Mouse (Mus musculus): Measurements from ENCODE around the gene Sec14l3.
"Not testable (repeated sequence)": the region's sequence is repeated elsewhere in the genome, so short reads cannot be mapped to it uniquely, and the experiment has no call there.

Gene Sec14l3

GRCm38 (mm10) chr11:4064627-4065122 lies at the start of gene Sec14l3:
Gene Sec14l3, plus strand, starts transcription at chr11:4064841.
- no peak for DNase-seq (ENCODE audit: low read depth, low spot score)

- DNase-seq (ENCODE audit: low read depth, low spot score), result not testable (repeated sequence)
Measured at GRCm38 (mm10) chr11:4015796-4016195, 48.8 kb upstream of the Sec14l3 start.

- not testable (repeated sequence) for DNase-seq (ENCODE audit: low read depth, low spot score)
Measured at GRCm38 (mm10) chr11:4022111-4022510, 42.5 kb upstream of the Sec14l3 start.

GRCm38 (mm10) chr11:4023321-4023720 lies 41.3 kb upstream of the Sec14l3 start:
- DNase-seq (ENCODE audit: low read depth, low spot score), result no peak

GRCm38 (mm10) chr11:4027066-4027465 lies 37.6 kb upstream of the Sec14l3 start:
- no peak for DNase-seq (ENCODE audit: low read depth, low spot score)

- DNase-seq (ENCODE audit: low read depth, low spot score), result no peak
Measured at GRCm38 (mm10) chr11:4027561-4028334, 36.9 kb upstream of the Sec14l3 start.

GRCm38 (mm10) chr11:4029343-4029742 lies 35.3 kb upstream of the Sec14l3 start:
- no peak for DNase-seq (ENCODE audit: low read depth, low spot score)

- no peak for DNase-seq (ENCODE audit: low read depth, low spot score)
Measured at GRCm38 (mm10) chr11:4031126-4031941, 33.3 kb upstream of the Sec14l3 start, which contains the start of gene Sec14l4. Gene Sec14l4, plus strand, starts transcription at chr11:4031462.

GRCm38 (mm10) chr11:4031961-4032360 lies 32.7 kb upstream of the Sec14l3 start:
- DNase-seq (ENCODE audit: low read depth, low spot score), result no peak

- no peak for DNase-seq (ENCODE audit: low read depth, low spot score)
Measured at GRCm38 (mm10) chr11:4033471-4033870, 31.2 kb upstream of the Sec14l3 start.

- no peak for DNase-seq (ENCODE audit: low read depth, low spot score)
Measured at GRCm38 (mm10) chr11:4034169-4034568, 30.5 kb upstream of the Sec14l3 start.

GRCm38 (mm10) chr11:4035116-4035892 lies 29.3 kb upstream of the Sec14l3 start:
- no peak for DNase-seq (ENCODE audit: low read depth, low spot score)

- no peak for DNase-seq (ENCODE audit: low read depth, low spot score)
Measured at GRCm38 (mm10) chr11:4035916-4036315, 28.7 kb upstream of the Sec14l3 start.

- no peak for DNase-seq (ENCODE audit: low read depth, low spot score)
Measured at GRCm38 (mm10) chr11:4036365-4037084, 28.1 kb upstream of the Sec14l3 start.

GRCm38 (mm10) chr11:4039951-4040350 lies 24.7 kb upstream of the Sec14l3 start:
- no peak for DNase-seq (ENCODE audit: low read depth, low spot score)

GRCm38 (mm10) chr11:4041123-4041625 lies 23.5 kb upstream of the Sec14l3 start:
- no peak for DNase-seq (ENCODE audit: low read depth, low spot score)

- no peak for DNase-seq (ENCODE audit: low read depth, low spot score)
Measured at GRCm38 (mm10) chr11:4043081-4043480, 21.6 kb upstream of the Sec14l3 start.

GRCm38 (mm10) chr11:4046526-4046925 lies 18.1 kb upstream of the Sec14l3 start:
- no peak for DNase-seq (ENCODE audit: low read depth, low spot score)

- no peak for DNase-seq (ENCODE audit: low read depth, low spot score)
Measured at GRCm38 (mm10) chr11:4047766-4048165, 16.9 kb upstream of the Sec14l3 start.

GRCm38 (mm10) chr11:4048438-4048837 lies 16.2 kb upstream of the Sec14l3 start:
- no peak for DNase-seq (ENCODE audit: low read depth, low spot score)

- DNase-seq (ENCODE audit: low read depth, low spot score), result peak; percentile 79
Measured at GRCm38 (mm10) chr11:4053586-4053985, 11.1 kb upstream of the Sec14l3 start.

Measured in retina, postnatal 7 days (tissue).